ENCODE assay signal across 8 mouse cellular contexts in genomic region chr13:58274259-58274991, GRCm38 (mm10). TPM values are rescaled to one million over a fixed set of nuclear protein-coding genes. Genes with fewer than 3 reads are reported as not detected.
A peak's percentile ranks its signal among the peaks of the same experiment; 100 is the strongest.
DNase-seq lines count a peak whose midpoint lies in the region; ATAC-seq and TF ChIP-seq lines count a peak whose summit lies in the region.

No protein-coding gene starts in this region.

- H3K27ac ChIP-seq in embryonic facial prominence, embryonic 12.5 days: peak overlapping the region; percentile 80
- peak overlapping the region; percentile 71; the same call in 1 of the 2 replicates for H3K27ac ChIP-seq in kidney, embryonic 14.5 days (ENCODE audit: low read depth, low read length)
- peak overlapping the region; percentile 49 for H3K27ac ChIP-seq in liver, embryonic 11.5 days (ENCODE audit: low read depth, low read length)
- H3K27ac ChIP-seq in stomach, postnatal 0 days (replicated peaks): peak overlapping the region; percentile 82

- no peaks in the 10 kb centered on the region for H3K9me3 ChIP-seq in embryonic facial prominence, embryonic 12.5 days
- H3K9me3 ChIP-seq in kidney, embryonic 14.5 days (ENCODE audit: control insufficient read depth, low read length): no peaks in the 10 kb centered on the region
- H3K9me3 ChIP-seq in liver, embryonic 11.5 days (ENCODE audit: control insufficient read depth, low read length): no peaks in the 10 kb centered on the region
- H3K9me3 ChIP-seq in stomach, postnatal 0 days (ENCODE audit: control insufficient read depth, low read length): no peaks in the 10 kb centered on the region

- DNase-seq in 416B (ENCODE audit: low read depth): peak; percentile 70
- peak; percentile 83 for DNase-seq in adrenal gland, postnatal 25 days
- peak; percentile 49 for DNase-seq in heart, adult 8-10 months (ENCODE audit: low spot score)
- peak; percentile 80 for DNase-seq in liver, embryonic 11.5 days (ENCODE audit: low spot score)
- peak; percentile 13 to 35 for DNase-seq in natural killer cell, adult 2 months (ENCODE audit: low spot score in 2 of 2)
- DNase-seq in stomach, postnatal 0 days (ENCODE audit: low spot score): peak; percentile 78

- ATAC-seq in embryonic facial prominence, embryonic 12.5 days (ENCODE audit: insufficient number of reproducible peaks, insufficient read depth, low FRiP score, low TSS enrichment): peak; percentile 66
- peak; percentile 89 for ATAC-seq in kidney, embryonic 14.5 days (ENCODE audit: low FRiP score, low TSS enrichment)
- ATAC-seq in liver, embryonic 11.5 days (replicated peaks; ENCODE audit: low FRiP score): peak; percentile 80
- ATAC-seq in stomach, postnatal 0 days (ENCODE audit: low FRiP score, low TSS enrichment): peak; percentile 81

- peak overlapping the region; percentile 78 for H3K4me2 ChIP-seq in embryonic facial prominence, embryonic 12.5 days (replicated peaks)
- peak overlapping the region; percentile 89 for H3K4me2 ChIP-seq in kidney, embryonic 14.5 days (replicated peaks; ENCODE audit: low read depth, low read length)
- peak overlapping the region; percentile 85 for H3K4me2 ChIP-seq in liver, embryonic 11.5 days
- peak overlapping the region; percentile 81 for H3K4me2 ChIP-seq in stomach, postnatal 0 days (replicated peaks; ENCODE audit: low read depth)

- H3K27me3 ChIP-seq in embryonic facial prominence, embryonic 12.5 days: 0 out of 2 replicates have a peak, but pooled peaks cover 3% of the 10 kb centered on the region
- no peaks in the 10 kb centered on the region for H3K27me3 ChIP-seq in kidney, embryonic 14.5 days (ENCODE audit: control insufficient read depth, insufficient read depth, low read length)
- peaks cover 20% of the 10 kb centered on the region for H3K27me3 ChIP-seq in liver, embryonic 11.5 days (replicated peaks; ENCODE audit: control insufficient read depth, insufficient read depth, low read length)
- H3K27me3 ChIP-seq in stomach, postnatal 0 days (ENCODE audit: control insufficient read depth, insufficient read depth, low read length): no peaks in the 10 kb centered on the region

- peaks cover 16% of the 10 kb centered on the region; the same call in 1 of the 2 replicates for H3K4me1 ChIP-seq in embryonic facial prominence, embryonic 12.5 days
- H3K4me1 ChIP-seq in kidney, embryonic 14.5 days (ENCODE audit: control insufficient read depth, insufficient read depth, low read length): no peaks in the 10 kb centered on the region; the same call in 1 of the 2 replicates
- peaks cover 9% of the 10 kb centered on the region for H3K4me1 ChIP-seq in liver, embryonic 11.5 days (replicated peaks; ENCODE audit: control insufficient read depth, insufficient read depth, low read length)
- H3K4me1 ChIP-seq in stomach, postnatal 0 days (replicated peaks; ENCODE audit: control insufficient read depth, insufficient read depth): no peaks in the 10 kb centered on the region

- peak overlapping the region; percentile 78 for H3K9ac ChIP-seq in embryonic facial prominence, embryonic 12.5 days
- H3K9ac ChIP-seq in kidney, embryonic 14.5 days (ENCODE audit: low read depth, low read length): peak overlapping the region; percentile 82
- H3K9ac ChIP-seq in liver, embryonic 11.5 days (ENCODE audit: low read depth, low read length): peak overlapping the region; percentile 81
- peak overlapping the region; percentile 76 for H3K9ac ChIP-seq in stomach, postnatal 0 days (ENCODE audit: low read length)

- peak overlapping the region; percentile 87 for H3K4me3 ChIP-seq in embryonic facial prominence, embryonic 12.5 days
- peak overlapping the region; percentile 84 for H3K4me3 ChIP-seq in kidney, embryonic 14.5 days (ENCODE audit: low read length)
- peak overlapping the region; percentile 88 for H3K4me3 ChIP-seq in liver, embryonic 11.5 days (ENCODE audit: low read depth, low read length)
- H3K4me3 ChIP-seq in stomach, postnatal 0 days (ENCODE audit: low read depth, low read length): peak overlapping the region; percentile 77

- no peaks in the 10 kb centered on the region for H3K36me3 ChIP-seq in embryonic facial prominence, embryonic 12.5 days
- no peaks in the 10 kb centered on the region for H3K36me3 ChIP-seq in kidney, embryonic 14.5 days (ENCODE audit: control insufficient read depth, insufficient read depth, low read length)
- H3K36me3 ChIP-seq in liver, embryonic 11.5 days (ENCODE audit: control insufficient read depth, insufficient read depth, low read length): no peaks in the 10 kb centered on the region
- no peaks in the 10 kb centered on the region for H3K36me3 ChIP-seq in stomach, postnatal 0 days (ENCODE audit: control insufficient read depth, insufficient read depth, low read length)

- under 1% methylated on average over 76 of the region's 84 CpGs for WGBS in embryonic facial prominence, embryonic 12.5 days
- 1% methylated on average over 81 of the region's 84 CpGs for WGBS in kidney, embryonic 14.5 days
- under 1% methylated on average over 81 of the region's 84 CpGs for WGBS in liver, embryonic 11.5 days
- under 1% methylated on average over 80 of the region's 84 CpGs for WGBS in stomach, postnatal 0 days

- TF ChIP-seq CTCF in stomach, postnatal 0 days (IDR thresholded peaks at IDR 0.05; ENCODE audit: low read depth): peak; percentile 5; the same call in 1 of the 2 replicates

- TF ChIP-seq EP300 in stomach, postnatal 0 days (optimal IDR thresholded peaks at IDR 0.05): no peak

RNA-seq across cellular contexts. Expression of gene Gkap1, which starts 1.1 kb away (rescaled TPM):
- 43.8 and 47.3 TPM in 2 replicates for total RNA-seq in adrenal gland, postnatal 25 days (2021)
- 32.4 and 33.3 TPM in 2 replicates for polyA plus RNA-seq in embryonic facial prominence, embryonic 12.5 days (2016; fragmentation: Nextera tagmentation; extraction: Ambion mirVana)
- total RNA-seq in heart, adult 8-10 months (2022): 10 to 100 TPM; 18.4 to 28.5 (median 22.0) TPM
- polyA plus RNA-seq in kidney, embryonic 14.5 days (2014; fragmentation: Nextera tagmentation; extraction: Ambion mirVana): 26.9 and 33.7 TPM in 2 replicates
- 12.8 and 14.3 TPM in 2 replicates for polyA plus RNA-seq in liver, embryonic 11.5 days (2014; fragmentation: Nextera tagmentation; extraction: Ambion mirVana)
- polyA plus RNA-seq in stomach, postnatal 0 days (2015; fragmentation: Nextera tagmentation; extraction: Ambion mirVana): 14.0 and 14.8 TPM in 2 replicates

RNA-seq across cellular contexts. Expression of gene Ubqln1, which starts 59.0 kb away (rescaled TPM):
- 118 and 136 TPM in 2 replicates for total RNA-seq in adrenal gland, postnatal 25 days (2021)
- 129 and 132 TPM in 2 replicates for polyA plus RNA-seq in embryonic facial prominence, embryonic 12.5 days (2016; fragmentation: Nextera tagmentation; extraction: Ambion mirVana)
- total RNA-seq in heart, adult 8-10 months (2022): 10 to 100 TPM; 46.8 to 51.6 (median 48.3) TPM
- 60.8 and 98.7 TPM in 2 replicates for polyA plus RNA-seq in kidney, embryonic 14.5 days (2014; fragmentation: Nextera tagmentation; extraction: Ambion mirVana)
- polyA plus RNA-seq in liver, embryonic 11.5 days (2014; fragmentation: Nextera tagmentation; extraction: Ambion mirVana): 95.5 and 103 TPM in 2 replicates
- 61.4 and 65.4 TPM in 2 replicates for polyA plus RNA-seq in stomach, postnatal 0 days (2015; fragmentation: Nextera tagmentation; extraction: Ambion mirVana)

Comparison
In these comparisons a context has a peak if more than half of its experiments do, and no peak if none do; other contexts are left out.
1. Peak in every context shown above with its lines: DNase-seq, ATAC-seq, H3K4me3 ChIP-seq and H3K27ac ChIP-seq.
2. DNase-seq: peak in every context shown above with its lines; median percentile 83 in adrenal gland, postnatal 25 days; 80 in liver, embryonic 11.5 days; 78 in stomach, postnatal 0 days; 70 in 416B; 49 in heart, adult 8-10 months; 24 in natural killer cell, adult 2 months.